Mouse (Mus musculus) heart, embryonic 12.5 days (tissue): ENCODE data around the gene Banp. TPM values are rescaled to one million over a fixed set of nuclear protein-coding genes. Genes with fewer than 3 reads are reported as not detected.

Experiments used
- ATAC-seq: fragments of 200-750 bp; cut with Nextera tagmentation; 2 replicates; pipeline ENCODE4 v1.8.0; 2017; ENCODE audit warnings: moderate TSS enrichment, moderate library complexity; ENCODE audit not compliant: insufficient number of reproducible peaks, low FRiP score
- H3K27ac ChIP-seq: fragments of 300-500 bp; sonication (generic); 2 replicates; pipeline ENCODE4 v1.5.1; 2016; ENCODE audit warnings: mild to moderate bottlenecking, moderate library complexity; ENCODE audit not compliant: poor library complexity, severe bottlenecking
- H3K27me3 ChIP-seq: fragments of 300-500 bp; sonication (generic); replicated peaks from 2 replicates; pipeline ENCODE4 v1.6.1; 2016; ENCODE audit warnings: mild to moderate bottlenecking, moderate library complexity
- H3K36me3 ChIP-seq: fragments of 300-500 bp; sonication (generic); 2 replicates; pipeline ENCODE4 v1.6.1; 2016; ENCODE audit warnings: mild to moderate bottlenecking, moderate library complexity
- H3K4me1 ChIP-seq: fragments of 300-500 bp; sonication (generic); replicated peaks from 2 replicates; pipeline ENCODE4 v1.6.1; 2016; ENCODE audit warnings: mild to moderate bottlenecking
- H3K4me2 ChIP-seq: fragments of 300-500 bp; sonication (generic); 2 replicates; pipeline ENCODE4 v1.6.1; 2016; ENCODE audit warnings: mild to moderate bottlenecking, moderate library complexity
- H3K4me3 ChIP-seq: fragments of 300-500 bp; sonication (generic); 2 replicates; pipeline ENCODE4 v1.5.1; 2016; ENCODE audit warnings: mild to moderate bottlenecking
- H3K9ac ChIP-seq: fragments of 300-500 bp; sonication (generic); 2 replicates; pipeline ENCODE4 v1.6.1; 2016; ENCODE audit warnings: mild to moderate bottlenecking, moderate library complexity
- H3K9me3 ChIP-seq: fragments of 300-500 bp; sonication (generic); replicated peaks from 2 replicates; pipeline ENCODE4 v1.6.1; 2016; ENCODE audit warnings: mild to moderate bottlenecking, moderate library complexity
- WGBS: fragments of 180-500 bp; shearing (Covaris S2); methylation state at CpG from one replicate; pipeline ENCODE4 v1.1.7; 2016; 5-methylcytosine and 5-hydroxymethylcytosine counted together
- polyA plus RNA-seq: library from polyadenylated mRNA; unstranded; fragments of >200 nt; fragmentation: Nextera tagmentation; extraction: Ambion mirVana; gene quantifications from 2 replicates; pipeline ENCODE4 v1.2.1, GENCODE M21; 2016

The Banp gene
- polyA plus RNA-seq, 1 experiment from 2014 or later, result 31.8 TPM

DNA sequence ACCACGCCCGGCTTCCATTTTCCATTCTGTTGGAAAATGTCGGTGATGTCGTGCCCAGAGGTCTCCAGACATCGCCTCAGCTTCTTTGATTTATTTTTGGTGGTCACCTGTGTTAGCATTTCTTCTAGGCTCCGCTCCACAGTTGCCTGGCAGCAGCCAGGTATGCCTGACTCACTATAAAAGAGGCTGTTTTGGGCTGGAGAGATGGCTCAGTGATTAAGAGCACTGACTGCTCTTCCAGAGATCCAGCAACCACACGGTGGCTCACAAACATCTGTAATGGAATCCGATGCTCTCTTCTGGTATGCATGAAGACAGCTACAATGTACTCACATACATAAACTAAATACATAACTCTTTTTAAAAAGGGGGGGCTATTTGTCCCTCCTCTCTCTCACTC, 23.3 kb upstream of the Banp start:
- Histone ChIP-seq H3K9ac (no peak overlapping the region), H3K9me3 (no peaks in the 10 kb centered on the region; the same call in 1 of the 2 replicates), H3K4me3 (no peak overlapping the region), H3K36me3 (no peaks in the 10 kb centered on the region), H3K4me2 (no peak overlapping the region), H3K27me3 (no peaks in the 10 kb centered on the region; the same call in 1 of the 2 replicates), H3K4me1 (0 out of 2 replicates have a peak, but pooled peaks cover 3% of the 10 kb centered on the region), H3K27ac (no peak overlapping the region)
- WGBS, result 63% methylated on average over 8 of the region's 8 CpGs
- no peak for ATAC-seq

DNA sequence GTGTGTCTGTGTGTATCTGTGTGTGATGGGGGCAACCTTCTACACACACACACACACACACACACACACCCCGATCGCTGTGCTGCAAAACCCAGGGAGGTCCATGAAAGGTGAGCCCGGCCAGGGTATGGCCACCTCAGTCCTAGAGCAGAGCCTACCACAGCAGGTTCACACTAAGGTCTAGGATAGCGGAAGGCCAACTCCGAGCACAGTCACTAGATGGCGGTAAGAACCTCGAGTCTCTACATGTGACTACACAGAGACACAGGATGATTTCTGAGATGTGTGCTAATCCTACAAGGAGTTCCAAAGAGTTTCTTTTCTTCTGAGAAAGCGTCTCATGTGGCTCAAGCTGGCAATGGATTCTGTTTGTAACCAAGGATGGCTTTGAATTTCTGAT, 22.2 kb upstream of the Banp start:
- ATAC-seq, result no peak
- H3K9me3 ChIP-seq, result no peaks in the 10 kb centered on the region; the same call in 1 of the 2 replicates
- H3K4me2 ChIP-seq, result no peak overlapping the region
- 32% methylated on average over 8 of the region's 8 CpGs for WGBS
- no peaks in the 10 kb centered on the region; the same call in 1 of the 2 replicates for H3K27me3 ChIP-seq
- H3K36me3 ChIP-seq, result no peaks in the 10 kb centered on the region
- 0 out of 2 replicates have a peak, but pooled peaks cover under 1% of the 10 kb centered on the region for H3K4me1 ChIP-seq
- no peak overlapping the region for H3K4me3 ChIP-seq
- no peak overlapping the region for H3K27ac ChIP-seq
- H3K9ac ChIP-seq, result no peak overlapping the region

DNA sequence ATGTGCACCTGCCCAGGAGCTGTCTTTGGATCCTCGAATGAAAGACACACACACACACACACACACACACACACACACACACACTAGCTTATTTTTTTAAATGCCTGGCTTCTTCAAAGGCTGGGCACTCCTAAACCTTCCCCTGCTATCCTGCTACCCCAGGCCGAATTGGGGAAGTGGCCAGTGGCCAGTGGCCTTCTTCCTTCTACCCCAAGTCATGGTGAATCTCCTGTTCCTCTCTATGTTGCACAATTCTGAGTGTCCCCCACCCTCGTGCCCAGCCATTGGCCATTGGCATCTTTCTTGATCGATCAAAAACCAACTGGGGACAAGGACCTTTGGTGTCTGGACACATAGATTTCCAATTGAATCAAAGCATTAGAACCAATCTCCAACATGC, 19.5 kb upstream of the Banp start:
- Histone ChIP-seq H3K4me2 (no peak overlapping the region), H3K9me3 (no peaks in the 10 kb centered on the region), H3K4me1 (peaks cover 5% of the 10 kb centered on the region; the same call in 1 of the 2 replicates), H3K4me3 (no peak overlapping the region), H3K9ac (no peak overlapping the region), H3K27me3 (no peaks in the 10 kb centered on the region), H3K27ac (no peak overlapping the region), H3K36me3 (no peaks in the 10 kb centered on the region)
- ATAC-seq, result no peak
- WGBS, result 71% methylated on average over 4 of the region's 4 CpGs

DNA sequence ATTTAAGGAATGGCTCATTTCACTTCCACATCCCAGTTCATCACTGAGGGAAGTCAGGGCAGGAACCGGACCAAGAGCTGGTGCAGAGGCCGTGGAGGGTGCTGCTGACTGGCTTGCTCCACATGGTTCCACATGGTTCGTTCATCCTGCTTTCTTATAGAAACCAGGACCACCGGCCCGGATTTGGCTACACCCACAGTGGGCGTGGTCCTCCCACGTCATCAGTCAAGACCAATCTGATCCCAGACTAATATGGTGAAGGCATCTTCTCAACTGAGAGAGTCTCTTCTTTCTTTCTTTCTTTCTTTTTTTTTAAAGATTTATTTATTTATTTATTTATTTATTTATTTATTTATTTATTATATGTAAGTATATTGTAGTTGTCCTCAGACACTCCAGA, 18.0 kb upstream of the Banp start:
- H3K4me2 ChIP-seq, result no peak overlapping the region
- H3K4me1 ChIP-seq, result peaks cover 15% of the 10 kb centered on the region
- H3K36me3 ChIP-seq, result no peaks in the 10 kb centered on the region
- H3K27me3 ChIP-seq, result no peaks in the 10 kb centered on the region
- H3K4me3 ChIP-seq, result no peak overlapping the region
- WGBS, result 80% methylated on average over 7 of the region's 7 CpGs
- no peak for ATAC-seq
- H3K9me3 ChIP-seq, result no peaks in the 10 kb centered on the region
- H3K9ac ChIP-seq, result no peak overlapping the region
- no peak overlapping the region for H3K27ac ChIP-seq

DNA sequence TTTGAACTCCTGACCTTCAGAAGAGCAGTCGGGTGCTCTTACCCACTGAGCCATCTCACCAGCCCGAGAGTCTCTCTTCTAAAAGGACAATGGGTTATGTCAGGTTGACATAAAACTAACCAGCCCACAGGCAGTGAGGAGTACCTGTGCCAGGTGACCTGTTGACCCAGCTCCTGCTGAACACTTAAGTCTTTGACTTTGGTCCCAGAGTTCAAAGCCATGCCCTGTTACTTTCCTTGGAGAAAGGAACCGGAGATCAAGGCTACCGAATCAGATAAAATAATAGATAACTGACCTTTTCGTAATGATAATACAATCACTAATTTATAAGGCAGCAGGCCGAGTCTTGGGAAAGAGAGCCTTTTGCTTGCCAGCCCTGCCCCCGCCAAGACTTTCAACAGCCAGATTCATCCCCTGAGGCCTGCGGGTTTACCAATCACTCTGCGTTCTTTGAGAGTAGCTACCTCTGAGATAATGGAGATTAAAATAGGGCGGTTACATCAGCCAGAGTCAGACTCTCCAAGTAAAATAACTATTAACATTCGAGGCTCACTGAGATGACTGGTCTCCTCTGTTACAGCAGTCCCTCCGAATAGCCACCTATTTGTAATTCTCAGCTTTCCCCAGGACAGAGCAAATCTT, 17.4 kb upstream of the Banp start:
- no peaks in the 10 kb centered on the region for H3K27me3 ChIP-seq
- ATAC-seq, result no peak
- WGBS, result 63% methylated on average over 12 of the region's 12 CpGs
- no peaks in the 10 kb centered on the region for H3K9me3 ChIP-seq
- H3K27ac ChIP-seq, result no peak overlapping the region
- no peaks in the 10 kb centered on the region for H3K36me3 ChIP-seq
- no peak overlapping the region for H3K9ac ChIP-seq
- H3K4me1 ChIP-seq, result peaks cover 15% of the 10 kb centered on the region
- no peak overlapping the region for H3K4me3 ChIP-seq
- no peak overlapping the region for H3K4me2 ChIP-seq

DNA sequence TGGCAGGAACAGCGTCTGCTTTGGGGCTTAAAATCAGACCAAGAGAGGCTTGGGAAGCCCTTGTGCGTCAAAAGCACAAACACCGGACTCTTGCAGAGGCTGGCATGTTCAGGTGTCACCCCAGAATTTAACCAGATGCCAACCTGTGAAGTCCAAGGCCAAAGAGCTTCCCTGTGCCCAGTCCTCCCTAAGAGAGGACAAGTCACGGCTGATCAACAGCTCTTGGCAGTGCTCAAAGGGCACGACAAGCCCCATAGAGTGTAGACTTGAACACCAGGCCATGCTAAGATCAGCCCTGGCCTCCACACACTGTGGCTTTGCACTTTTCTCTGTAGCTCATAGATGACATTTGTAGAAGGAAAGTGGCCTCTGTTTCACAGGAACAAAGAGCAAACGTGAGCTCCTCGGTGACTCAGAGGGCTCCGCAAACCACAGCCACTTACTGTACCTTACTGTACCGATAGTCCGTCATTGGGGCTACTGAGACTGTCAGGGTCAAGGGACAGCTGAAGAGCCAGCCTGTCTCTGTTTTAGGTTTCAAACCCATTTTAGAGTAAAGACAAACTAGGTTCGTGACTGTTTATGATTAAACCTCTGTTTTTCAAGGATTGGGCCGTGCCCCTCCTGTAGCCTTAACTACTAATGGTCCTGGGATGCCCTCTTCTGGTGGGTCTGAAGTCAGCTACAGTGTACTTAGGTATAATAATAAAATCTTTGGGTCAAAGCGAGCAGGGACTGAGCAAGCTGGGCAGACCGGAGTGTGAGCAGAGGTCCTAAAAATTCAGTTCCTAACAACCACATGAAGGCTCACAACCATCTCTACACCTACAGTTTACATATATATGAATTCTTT, 16.7 kb upstream of the Banp start:
- H3K9ac ChIP-seq, result no peak overlapping the region
- peaks cover 15% of the 10 kb centered on the region for H3K4me1 ChIP-seq
- no peak overlapping the region for H3K4me3 ChIP-seq
- no peaks in the 10 kb centered on the region for H3K9me3 ChIP-seq
- H3K27ac ChIP-seq, result no peak overlapping the region
- WGBS, result 81% methylated on average over 14 of the region's 14 CpGs
- ATAC-seq, result no peak
- H3K27me3 ChIP-seq, result no peaks in the 10 kb centered on the region
- no peaks in the 10 kb centered on the region for H3K36me3 ChIP-seq
- H3K4me2 ChIP-seq, result no peak overlapping the region

DNA sequence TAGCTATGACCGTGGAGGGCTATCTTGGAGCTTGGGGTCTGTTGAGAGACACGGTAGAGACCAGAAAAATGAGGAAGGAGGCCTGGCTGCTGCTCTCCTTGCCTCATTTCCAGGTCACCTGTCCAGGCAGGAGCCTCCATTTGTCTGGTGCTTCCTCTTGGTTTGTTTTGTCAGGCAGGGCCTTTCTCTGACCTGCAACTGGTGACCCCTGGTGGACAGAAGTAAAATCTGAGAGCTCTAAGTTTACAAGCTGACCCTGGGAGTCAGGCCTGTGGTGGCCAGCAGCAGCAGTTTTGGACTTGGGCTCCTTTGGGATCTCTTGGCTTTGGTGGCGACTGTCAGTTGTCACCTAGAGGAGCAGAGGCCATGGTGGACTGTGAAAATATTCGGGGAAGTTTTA, 15.0 kb upstream of the Banp start:
- Histone ChIP-seq H3K4me3 (no peak overlapping the region), H3K27me3 (no peaks in the 10 kb centered on the region), H3K27ac (no peak overlapping the region), H3K4me2 (no peak overlapping the region), H3K9ac (no peak overlapping the region), H3K9me3 (0 out of 2 replicates have a peak, but pooled peaks cover 6% of the 10 kb centered on the region), H3K4me1 (peaks cover 15% of the 10 kb centered on the region), H3K36me3 (no peaks in the 10 kb centered on the region)
- ATAC-seq, result no peak
- WGBS, result 35% methylated on average over 4 of the region's 4 CpGs

DNA sequence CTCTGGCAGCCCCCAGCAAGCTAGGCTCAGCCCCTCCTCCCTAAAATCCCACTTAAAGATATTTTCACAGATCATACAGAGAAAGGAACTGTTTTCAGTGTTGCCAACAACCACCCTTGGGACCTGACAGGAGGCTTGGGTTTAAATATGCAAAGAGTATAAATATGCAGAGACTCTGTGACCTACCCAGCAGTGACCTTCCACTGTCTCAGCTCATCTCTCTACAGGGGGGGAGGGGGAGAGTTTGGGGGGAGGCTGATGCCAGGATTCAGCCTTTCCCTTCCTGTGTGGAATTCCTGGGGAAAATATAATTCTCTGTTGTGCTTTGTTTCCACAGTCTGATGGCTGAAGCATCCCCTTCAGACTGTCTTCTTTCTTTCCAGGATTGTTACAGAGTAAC, 14.6 kb upstream of the Banp start:
- ATAC-seq, result no peak
- Histone ChIP-seq H3K4me2 (no peak overlapping the region), H3K27me3 (no peaks in the 10 kb centered on the region), H3K9ac (no peak overlapping the region), H3K4me3 (no peak overlapping the region), H3K27ac (no peak overlapping the region), H3K9me3 (0 out of 2 replicates have a peak, but pooled peaks cover 6% of the 10 kb centered on the region), H3K36me3 (no peaks in the 10 kb centered on the region), H3K4me1 (peaks cover 15% of the 10 kb centered on the region)

DNA sequence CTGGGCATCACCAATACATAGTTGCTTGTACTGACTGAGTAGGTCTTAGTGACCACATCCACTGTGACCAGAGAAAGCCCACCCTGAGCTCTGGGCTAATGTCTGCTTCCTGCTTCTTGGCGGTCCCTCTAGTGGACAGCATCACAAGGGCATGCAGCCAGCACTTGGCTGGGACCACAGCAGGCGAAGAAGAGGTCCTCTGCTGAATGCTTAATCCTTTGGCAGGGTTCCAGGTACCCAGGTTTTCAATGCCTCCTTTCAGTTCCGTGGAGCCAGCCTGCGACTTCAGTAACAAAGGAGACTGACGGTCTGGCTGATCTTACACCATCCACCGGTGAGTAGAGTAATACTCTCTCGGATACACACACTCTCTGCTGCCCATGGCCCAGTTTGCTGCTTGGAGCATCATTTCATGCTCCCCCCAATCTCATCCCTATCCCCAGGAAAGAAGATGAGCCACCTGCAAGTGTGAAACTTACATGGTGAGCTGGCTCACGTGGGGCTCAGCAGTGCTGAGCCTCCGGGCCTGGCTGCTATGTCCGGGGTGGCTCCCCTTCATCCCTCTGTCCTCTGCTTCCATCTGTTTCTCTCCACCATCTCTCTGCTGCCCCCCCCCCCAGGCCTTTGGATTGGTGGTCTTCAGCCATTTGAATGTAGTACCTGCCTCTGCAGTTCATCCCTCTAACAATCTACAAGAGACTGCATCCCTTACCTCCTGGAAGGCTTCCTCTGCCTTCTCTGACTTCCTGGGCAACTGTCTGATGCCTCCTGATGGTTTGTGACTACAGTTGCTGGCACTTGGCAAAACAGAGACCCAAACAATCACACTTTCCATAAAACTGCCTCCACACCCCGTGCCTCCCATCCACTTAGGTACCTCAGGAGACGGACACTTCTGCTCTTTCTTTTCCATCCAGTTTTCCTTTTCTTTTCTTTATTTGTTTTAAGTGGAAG, 13.9 kb upstream of the Banp start:
- WGBS, result 47% methylated on average over 12 of the region's 12 CpGs
- ATAC-seq, result no peak
- no peak overlapping the region for H3K4me3 ChIP-seq
- H3K27me3 ChIP-seq, result no peaks in the 10 kb centered on the region
- H3K4me2 ChIP-seq, result no peak overlapping the region
- H3K4me1 ChIP-seq, result peaks cover 15% of the 10 kb centered on the region
- H3K9me3 ChIP-seq, result 0 out of 2 replicates have a peak, but pooled peaks cover 6% of the 10 kb centered on the region
- no peak overlapping the region for H3K9ac ChIP-seq
- H3K27ac ChIP-seq, result no peak overlapping the region
- H3K36me3 ChIP-seq, result no peaks in the 10 kb centered on the region

DNA sequence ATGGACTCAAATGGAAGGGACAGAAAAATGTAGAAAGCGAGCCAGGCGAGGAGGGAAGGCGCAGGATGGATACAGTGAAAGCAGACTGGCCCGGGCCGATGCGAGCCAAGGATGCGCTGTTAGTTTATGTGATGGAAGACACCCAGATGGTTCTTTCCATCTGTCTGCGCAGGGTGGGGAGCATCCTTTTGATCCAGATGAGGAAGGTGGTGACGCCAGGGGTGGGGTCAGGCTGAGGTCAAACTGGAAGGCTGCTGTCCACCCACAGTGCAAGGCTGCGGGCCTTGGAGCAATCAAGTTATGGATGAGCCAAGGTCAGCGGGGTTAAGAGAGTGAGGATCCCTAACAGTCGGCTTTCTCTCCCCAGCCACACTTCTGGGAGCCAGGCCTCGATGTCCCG, 13.2 kb upstream of the Banp start:
- no peak overlapping the region for H3K4me3 ChIP-seq
- no peak overlapping the region for H3K9ac ChIP-seq
- H3K4me1 ChIP-seq, result peaks cover 15% of the 10 kb centered on the region
- H3K4me2 ChIP-seq, result no peak overlapping the region
- no peak for ATAC-seq
- H3K27me3 ChIP-seq, result no peaks in the 10 kb centered on the region; the same call in 1 of the 2 replicates
- H3K27ac ChIP-seq, result no peak overlapping the region
- WGBS, result 68% methylated on average over 14 of the region's 14 CpGs
- H3K36me3 ChIP-seq, result no peaks in the 10 kb centered on the region
- H3K9me3 ChIP-seq, result 0 out of 2 replicates have a peak, but pooled peaks cover 6% of the 10 kb centered on the region
